Mouse (Mus musculus) lung, adult 18-20 months (tissue): ENCODE results near the gene Chrm3.

Source experiments
- DNase-seq, 2 experiments: peaks; one replicate each; pipeline ENCODE4 v3.0.0; 2022; ENCODE audit warnings: mixed read lengths in 2 of 2

Gene Chrm3

GRCm38 (mm10) chr13:10066829-10067618, 293.6 kb downstream of the Chrm3 start:
- DNase-seq = peak; percentile 34 to 36

- no peak for DNase-seq
Measured at GRCm38 (mm10) chr13:10065776-10066175, 294.9 kb downstream of the Chrm3 start.

GRCm38 (mm10) chr13:10062681-10063080, 298.0 kb downstream of the Chrm3 start:
- peak in 1 of 2 experiments; percentile 11 for DNase-seq

GRCm38 (mm10) chr13:10058993-10059392, 301.7 kb downstream of the Chrm3 start:
- DNase-seq = no peak

- no peak for DNase-seq
Measured at GRCm38 (mm10) chr13:10057644-10058198, 302.9 kb downstream of the Chrm3 start.

- DNase-seq = no peak
Measured at GRCm38 (mm10) chr13:10054086-10054485, 306.6 kb downstream of the Chrm3 start.

GRCm38 (mm10) chr13:10053301-10053889, 307.3 kb downstream of the Chrm3 start:
- no peak for DNase-seq

- DNase-seq = peak; percentile 15 to 38
Measured at GRCm38 (mm10) chr13:10045651-10046350, 314.8 kb downstream of the Chrm3 start.

- no peak for DNase-seq
Measured at GRCm38 (mm10) chr13:10044084-10044483, 316.6 kb downstream of the Chrm3 start.

- no peak for DNase-seq
Measured at GRCm38 (mm10) chr13:10033570-10034399, 326.9 kb downstream of the Chrm3 start.

- no peak for DNase-seq
Measured at GRCm38 (mm10) chr13:10031547-10031946, 329.1 kb downstream of the Chrm3 start.

- DNase-seq = no peak
Measured at GRCm38 (mm10) chr13:10029944-10030343, 330.7 kb downstream of the Chrm3 start.

GRCm38 (mm10) chr13:10025134-10025533, 335.5 kb downstream of the Chrm3 start:
- no peak for DNase-seq

GRCm38 (mm10) chr13:10023112-10023511, 337.5 kb downstream of the Chrm3 start:
- no peak for DNase-seq

- DNase-seq = no peak
Measured at GRCm38 (mm10) chr13:10019252-10019651, 341.4 kb downstream of the Chrm3 start.

- no peak for DNase-seq
Measured at GRCm38 (mm10) chr13:10002916-10003315, 357.7 kb downstream of the Chrm3 start.

- DNase-seq = no peak
Measured at GRCm38 (mm10) chr13:9997664-9998328, 362.9 kb downstream of the Chrm3 start.

GRCm38 (mm10) chr13:9995852-9996251, 364.8 kb downstream of the Chrm3 start:
- no peak for DNase-seq

- DNase-seq = no peak
Measured at GRCm38 (mm10) chr13:9993571-9993970, 367.1 kb downstream of the Chrm3 start.

- DNase-seq = no peak
Measured at GRCm38 (mm10) chr13:9992640-9993039, 368.0 kb downstream of the Chrm3 start.

GRCm38 (mm10) chr13:9985648-9986047, 375.0 kb downstream of the Chrm3 start:
- peak in 1 of 2 experiments; percentile 20 for DNase-seq

GRCm38 (mm10) chr13:9983293-9983692, 377.4 kb downstream of the Chrm3 start:
- no peak for DNase-seq
